Mouse (Mus musculus): Measurements from ENCODE around the gene Gm20388. TPM values are rescaled to one million over a fixed set of nuclear protein-coding genes. Genes with fewer than 3 reads are reported as not detected.
A peak's percentile ranks its signal among the peaks of the same experiment; 100 is the strongest.

Gene Gm20388
- polyA plus RNA-seq, 1 experiment = 49.7 TPM

GRCm38 (mm10) chr8:121905420-121905819, 1994.8 kb downstream of the Gm20388 start:
- DNase-seq = no peak
- no peak overlapping the region for H3K4me3 ChIP-seq (ENCODE audit: insufficient read depth, low read depth, low read length)
- WGBS = 48% methylated on average over 1 of the region's 1 CpGs
- no peak overlapping the region for H3K27ac ChIP-seq (ENCODE audit: insufficient read depth, low read depth, low read length)
- H3K27me3 ChIP-seq (replicated peaks; ENCODE audit: control insufficient read depth, insufficient read depth, low read length) = no peaks in the 10 kb centered on the region
- TF ChIP-seq POLR2A (IDR thresholded peaks at IDR 0.05; ENCODE audit: low read depth, low read length) (no peak), CTCF (conservative IDR thresholded peaks at IDR 0.05; ENCODE audit: insufficient read depth, insufficient read length, low read depth, low read length) (no peak)
- no peaks in the 10 kb centered on the region for H3K4me1 ChIP-seq (ENCODE audit: control insufficient read depth, insufficient read depth, low read length)
- no peaks in the 10 kb centered on the region for H3K36me3 ChIP-seq (ENCODE audit: control insufficient read depth, insufficient read depth, low read length)

DNA sequence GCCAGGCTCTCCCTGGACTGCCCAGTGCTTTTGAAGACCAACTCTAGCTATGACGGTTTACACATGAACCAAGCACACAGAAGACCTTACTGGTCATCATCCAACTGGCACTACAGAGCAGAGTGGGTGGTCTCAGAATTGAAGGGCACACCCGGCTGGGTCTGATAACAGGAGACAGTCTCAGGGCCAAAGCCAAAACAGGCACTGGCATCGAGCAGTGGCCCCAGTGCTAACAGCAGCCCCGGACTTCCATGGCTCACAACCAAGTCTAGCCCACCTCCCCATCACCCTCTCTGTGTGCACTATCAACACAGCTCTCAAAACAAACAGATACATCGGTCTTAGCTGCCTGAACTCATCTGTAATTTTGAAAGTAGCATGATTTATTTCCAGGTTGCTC, 1995.2 kb downstream of the Gm20388 start:
- Histone ChIP-seq H3K27ac (ENCODE audit: insufficient read depth, low read depth, low read length) (no peak overlapping the region), H3K27me3 (replicated peaks; ENCODE audit: control insufficient read depth, insufficient read depth, low read length) (no peaks in the 10 kb centered on the region), H3K4me1 (ENCODE audit: control insufficient read depth, insufficient read depth, low read length) (no peaks in the 10 kb centered on the region), H3K4me3 (ENCODE audit: insufficient read depth, low read depth, low read length) (no peak overlapping the region), H3K36me3 (ENCODE audit: control insufficient read depth, insufficient read depth, low read length) (no peaks in the 10 kb centered on the region)
- no peak for DNase-seq
- WGBS = 53% methylated on average over 5 of the region's 5 CpGs
- TF ChIP-seq POLR2A (IDR thresholded peaks at IDR 0.05; ENCODE audit: low read depth, low read length) (no peak), CTCF (conservative IDR thresholded peaks at IDR 0.05; ENCODE audit: insufficient read depth, insufficient read length, low read depth, low read length) (no peak)

- H3K27me3 ChIP-seq (replicated peaks; ENCODE audit: control insufficient read depth, insufficient read depth, low read length) = no peaks in the 10 kb centered on the region
- no peak overlapping the region for H3K27ac ChIP-seq (ENCODE audit: insufficient read depth, low read depth, low read length)
- no peaks in the 10 kb centered on the region for H3K4me1 ChIP-seq (ENCODE audit: control insufficient read depth, insufficient read depth, low read length)
- WGBS = under 1% methylated on average over 72 of the region's 72 CpGs
- DNase-seq = no peak
- H3K36me3 ChIP-seq (ENCODE audit: control insufficient read depth, insufficient read depth, low read length) = no peaks in the 10 kb centered on the region
- peak overlapping the region; percentile 69 for H3K4me3 ChIP-seq (ENCODE audit: insufficient read depth, low read depth, low read length)
- TF ChIP-seq CTCF (conservative IDR thresholded peaks at IDR 0.05; ENCODE audit: insufficient read depth, insufficient read length, low read depth, low read length) (no peak), POLR2A (IDR thresholded peaks at IDR 0.05; ENCODE audit: low read depth, low read length) (no peak)
Measured at GRCm38 (mm10) chr8:121906542-121907512, 1996.2 kb downstream of the Gm20388 start.

DNA sequence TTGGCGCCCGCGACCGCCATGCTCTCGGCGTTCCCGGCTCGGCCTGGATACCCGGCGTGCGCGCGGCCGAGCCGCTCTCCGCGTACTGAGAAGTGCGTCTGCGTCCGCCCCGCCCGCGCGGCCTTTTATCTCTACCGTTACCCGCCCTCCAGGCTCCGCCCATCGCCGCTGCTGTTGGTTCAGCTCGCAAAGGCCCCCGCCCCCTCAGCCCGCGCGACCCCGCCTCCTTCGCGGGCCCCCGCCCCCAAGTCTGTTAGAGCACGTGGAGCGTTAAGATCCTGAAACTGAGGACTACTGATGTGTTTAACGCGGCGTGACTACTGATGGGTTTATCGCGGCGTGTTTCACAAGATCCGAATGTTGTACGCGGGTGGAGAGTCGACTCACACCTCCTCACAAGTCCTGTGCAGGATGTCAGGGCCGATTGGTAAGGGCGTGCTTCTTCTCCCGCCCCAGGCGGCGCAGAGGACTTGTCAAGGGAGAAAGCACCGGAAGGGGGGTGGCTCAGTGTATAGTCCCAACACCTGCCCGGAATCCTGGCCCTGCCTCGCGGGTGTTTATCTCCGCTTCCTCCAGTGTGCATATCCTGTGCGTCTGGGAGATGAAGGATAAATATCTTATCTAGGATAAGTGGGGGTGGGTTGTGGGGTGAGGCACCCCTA, 1997.1 kb downstream of the Gm20388 start, which contains the start of gene Slc7a5:
Slc7a5 (minus strand) TSS at position 108 of the 662 bp plus-strand sequence.
- 2% methylated on average over 61 of the region's 61 CpGs for WGBS
- peak; percentile 97 for DNase-seq

DNA sequence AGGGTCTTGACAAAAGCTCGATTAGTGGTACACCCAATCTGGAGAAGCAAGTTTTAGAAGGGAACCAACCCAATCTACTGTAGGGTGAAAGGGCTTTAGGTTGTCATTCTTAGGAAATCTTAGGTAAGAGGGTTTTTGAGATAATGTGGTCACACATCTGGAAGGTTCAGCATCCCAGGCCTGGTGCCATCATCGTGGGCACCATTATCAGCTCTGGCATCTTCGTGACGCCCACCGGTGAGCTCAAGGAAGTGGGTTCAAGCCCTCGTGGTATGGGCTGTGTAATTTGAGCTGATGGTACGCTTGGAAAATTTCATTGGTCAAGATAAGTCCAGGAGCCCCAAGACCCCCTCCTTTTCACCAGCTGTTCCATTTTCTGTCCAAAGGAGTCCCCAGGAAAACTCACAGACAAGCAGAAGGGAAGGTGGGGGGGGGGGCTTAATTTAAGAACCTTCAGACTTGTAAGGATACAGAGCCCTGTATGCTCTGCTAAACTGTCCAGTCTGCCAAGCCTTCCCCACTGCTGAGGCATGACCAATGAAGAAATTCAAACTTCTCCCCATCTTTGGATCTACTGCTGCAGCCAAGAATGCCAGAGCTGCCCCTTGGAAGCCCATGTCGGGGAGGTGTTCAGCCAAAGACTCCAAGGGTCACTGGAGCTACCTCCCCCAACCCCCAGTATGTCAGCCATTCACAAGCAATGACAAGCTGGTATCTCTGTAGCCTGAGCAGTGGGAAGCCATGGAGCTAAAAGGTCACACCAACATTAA, 1997.9 kb downstream of the Gm20388 start:
- 47% methylated on average over 8 of the region's 8 CpGs for WGBS
- TF ChIP-seq POLR2A (IDR thresholded peaks at IDR 0.05; ENCODE audit: low read depth, low read length) (no peak), CTCF (conservative IDR thresholded peaks at IDR 0.05; ENCODE audit: insufficient read depth, insufficient read length, low read depth, low read length) (no peak)
- no peaks in the 10 kb centered on the region for H3K4me1 ChIP-seq (ENCODE audit: control insufficient read depth, insufficient read depth, low read length)
- H3K27me3 ChIP-seq (replicated peaks; ENCODE audit: control insufficient read depth, insufficient read depth, low read length) = no peaks in the 10 kb centered on the region
- DNase-seq = no peak
- H3K36me3 ChIP-seq (ENCODE audit: control insufficient read depth, insufficient read depth, low read length) = no peaks in the 10 kb centered on the region
- H3K27ac ChIP-seq (ENCODE audit: insufficient read depth, low read depth, low read length) = no peak overlapping the region
- H3K4me3 ChIP-seq (ENCODE audit: insufficient read depth, low read depth, low read length) = no peak overlapping the region

More for the DNA sequence above, 1997.1 kb downstream of the Gm20388 start, which contains the start of gene Slc7a5:
- Histone ChIP-seq H3K4me3 (ENCODE audit: insufficient read depth, low read depth, low read length) (peak within 1 kb of the TSS; percentile 69), H3K36me3 (ENCODE audit: control insufficient read depth, insufficient read depth, low read length) (no peaks in the 10 kb centered on the region), H3K4me1 (ENCODE audit: control insufficient read depth, insufficient read depth, low read length) (no peaks in the 10 kb centered on the region), H3K27me3 (replicated peaks; ENCODE audit: control insufficient read depth, insufficient read depth, low read length) (no peaks in the 10 kb centered on the region), H3K27ac (ENCODE audit: insufficient read depth, low read depth, low read length) (no peak within 1 kb of the TSS)
- TF ChIP-seq POLR2A (IDR thresholded peaks at IDR 0.05; ENCODE audit: low read depth, low read length) = peak; percentile 69
- TF ChIP-seq CTCF (conservative IDR thresholded peaks at IDR 0.05; ENCODE audit: insufficient read depth, insufficient read length, low read depth, low read length) = no peak

DNA sequence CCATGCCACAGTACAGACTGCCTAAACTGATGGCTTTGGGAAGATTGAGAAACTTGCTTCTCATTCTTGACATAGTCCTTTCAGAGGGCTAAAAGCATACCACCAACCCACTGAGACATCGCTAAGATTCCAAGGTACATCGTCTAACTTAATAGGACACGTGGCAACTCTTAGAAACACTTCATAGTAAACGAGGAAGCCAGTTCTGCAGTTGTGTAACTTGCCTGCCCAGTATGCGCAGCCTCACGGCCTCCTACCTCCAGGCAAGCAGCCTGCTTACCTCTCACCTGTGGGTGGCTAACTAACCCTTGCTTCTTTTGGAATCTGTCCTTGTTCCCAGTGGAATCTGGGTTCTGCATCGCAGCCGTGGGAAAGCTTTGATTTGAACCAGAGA, 1998.5 kb downstream of the Gm20388 start:
- H3K4me3 ChIP-seq (ENCODE audit: insufficient read depth, low read depth, low read length) = no peak overlapping the region
- 56% methylated on average over 8 of the region's 8 CpGs for WGBS
- H3K4me1 ChIP-seq (ENCODE audit: control insufficient read depth, insufficient read depth, low read length) = no peaks in the 10 kb centered on the region
- TF ChIP-seq POLR2A (IDR thresholded peaks at IDR 0.05; ENCODE audit: low read depth, low read length) = no peak
- no peaks in the 10 kb centered on the region for H3K27me3 ChIP-seq (replicated peaks; ENCODE audit: control insufficient read depth, insufficient read depth, low read length)
- no peak for DNase-seq
- no peak overlapping the region for H3K27ac ChIP-seq (ENCODE audit: insufficient read depth, low read depth, low read length)
- no peaks in the 10 kb centered on the region for H3K36me3 ChIP-seq (ENCODE audit: control insufficient read depth, insufficient read depth, low read length)

All from kidney, adult 2 months (tissue).